Mouse (Mus musculus): Measurements from ENCODE around the gene Zfr2. TPM values are rescaled to one million over a fixed set of nuclear protein-coding genes. Genes with fewer than 3 reads are reported as not detected.
A peak's percentile ranks its signal among the peaks of the same experiment; 100 is the strongest.

Zfr2 gene
- total RNA-seq, 2 experiments from 2014 or later, result 65.2 to 66.0 TPM

GRCm38 (mm10) chr10:81284189-81284588 lies 51.2 kb downstream of the Zfr2 start:
- no peak for DNase-seq

GRCm38 (mm10) chr10:81284719-81285118 lies 51.8 kb downstream of the Zfr2 start:
- intact Hi-C loops (cut with DNase I), result loop anchor here (5.0 to 10.0 kb wide), 2 partner anchors 68 to 170 kb away; partner anchors contain the start of genes Hmg20b and Nfic
- DNase-seq, result no peak

More at GRCm38 (mm10) chr10:81284189-81284588, 51.2 kb downstream of the Zfr2 start:
- intact Hi-C loops (cut with DNase I), result loop anchor here (10.0 kb wide), 1 partner anchor 171 kb away; the partner anchor contains the start of gene Nfic

- DNase-seq, result peak; percentile 90
- intact Hi-C loops (cut with DNase I), result loop anchor here (5.0 to 10.0 kb wide), 2 partner anchors 66 to 169 kb away; partner anchors contain the start of genes Hmg20b and Nfic
Observed at GRCm38 (mm10) chr10:81285694-81286450, 52.9 kb downstream of the Zfr2 start.

- intact Hi-C loops (cut with DNase I), result loop anchor here (5.0 to 10.0 kb wide), 2 partner anchors 66 to 168 kb away; partner anchors contain the start of genes Hmg20b and Nfic
- no peak for DNase-seq
Observed at GRCm38 (mm10) chr10:81286586-81286985, 53.6 kb downstream of the Zfr2 start.

- intact Hi-C loops (cut with DNase I), result loop anchor here (5.0 to 10.0 kb wide), 2 partner anchors 65 to 167 kb away; partner anchors contain the start of genes Hmg20b and Nfic
- peak; percentile 58 for DNase-seq
Observed at GRCm38 (mm10) chr10:81287513-81288157, 54.7 kb downstream of the Zfr2 start.

GRCm38 (mm10) chr10:81288601-81289000 lies 55.6 kb downstream of the Zfr2 start:
- peak; percentile 51 for DNase-seq
- intact Hi-C loops (cut with DNase I), result loop anchor here (5.0 to 10.0 kb wide), 2 partner anchors 64 to 166 kb away; partner anchors contain the start of genes Hmg20b and Nfic

- intact Hi-C loops (cut with DNase I), result loop anchor here (5.0 to 10.0 kb wide), 2 partner anchors 63 to 166 kb away; partner anchors contain the start of genes Hmg20b and Nfic
- peak; percentile 75 for DNase-seq
Observed at GRCm38 (mm10) chr10:81289278-81289677, 56.3 kb downstream of the Zfr2 start.

- DNase-seq, result no peak
- intact Hi-C loops (cut with DNase I), result loop anchor here (5.0 to 10.0 kb wide), 2 partner anchors 62 to 165 kb away; partner anchors contain the start of genes Hmg20b and Nfic
Observed at GRCm38 (mm10) chr10:81289811-81290210, 56.9 kb downstream of the Zfr2 start.

GRCm38 (mm10) chr10:81290698-81291460 lies 57.9 kb downstream of the Zfr2 start:
- DNase-seq, result no peak
- intact Hi-C loops (cut with DNase I), result no loop called here

- no peak for DNase-seq
- intact Hi-C loops (cut with DNase I), result loop anchor here (2.0 kb wide), 1 partner anchor 27 kb away; no protein-coding TSS in a partner anchor
Observed at GRCm38 (mm10) chr10:81291511-81292104, 58.7 kb downstream of the Zfr2 start, which contains the start of gene Tjp3. Gene Tjp3, minus strand, starts transcription at chr10:81291581.

GRCm38 (mm10) chr10:81292554-81293333 lies 59.8 kb downstream of the Zfr2 start, which contains the start of gene Pip5k1c:
Gene Pip5k1c, plus strand, starts transcription at chr10:81292963.
- intact Hi-C loops (cut with DNase I), result loop anchor here (2.0 kb wide), 1 partner anchor 26 kb away; no protein-coding TSS in a partner anchor
- peak; percentile 100 for DNase-seq

- intact Hi-C loops (cut with DNase I), result loop anchor here (2.0 kb wide), 1 partner anchor 25 kb away; no protein-coding TSS in a partner anchor
Observed at GRCm38 (mm10) chr10:81293334-81294030, 60.5 kb downstream of the Zfr2 start.

GRCm38 (mm10) chr10:81294442-81294841 lies 61.5 kb downstream of the Zfr2 start:
- DNase-seq, result no peak
- intact Hi-C loops (cut with DNase I), result no loop called here

More at GRCm38 (mm10) chr10:81293334-81294030, 60.5 kb downstream of the Zfr2 start:
- DNase-seq, result no peak

GRCm38 (mm10) chr10:81295185-81295584 lies 62.2 kb downstream of the Zfr2 start:
- intact Hi-C loops (cut with DNase I), result no loop called here
- no peak for DNase-seq

GRCm38 (mm10) chr10:81297246-81297645 lies 64.3 kb downstream of the Zfr2 start:
- DNase-seq, result no peak
- intact Hi-C loops (cut with DNase I), result no loop called here

- DNase-seq, result no peak
- intact Hi-C loops (cut with DNase I), result no loop called here
Observed at GRCm38 (mm10) chr10:81297845-81298244, 64.9 kb downstream of the Zfr2 start.

GRCm38 (mm10) chr10:81298369-81299100 lies 65.6 kb downstream of the Zfr2 start:
- intact Hi-C loops (cut with DNase I), result no loop called here

More at GRCm38 (mm10) chr10:81298369-81299100, 65.6 kb downstream of the Zfr2 start:
- DNase-seq, result no peak

All from left cerebral cortex, postnatal 4 days (tissue).